Mouse (Mus musculus) cerebellum, adult 2 months (tissue): ENCODE results near the gene Cdc42bpa.

Source experiments
- CTCF ChIP-seq: fragments of 200-500 bp; IDR thresholded peaks from 2 replicates; pipeline ENCODE4 v1.5.1; 2011; ENCODE audit warnings: low read depth, mild to moderate bottlenecking, control low read depth, low read length, moderate library complexity, borderline replicate concordance; ENCODE audit not compliant: insufficient read depth
- POLR2A ChIP-seq: fragments of 200-500 bp; IDR thresholded peaks from 2 replicates; pipeline ENCODE4 v1.6.1; 2011; ENCODE audit warnings: low read length, control low read depth, borderline replicate concordance; ENCODE audit not compliant: insufficient read depth

DNA sequence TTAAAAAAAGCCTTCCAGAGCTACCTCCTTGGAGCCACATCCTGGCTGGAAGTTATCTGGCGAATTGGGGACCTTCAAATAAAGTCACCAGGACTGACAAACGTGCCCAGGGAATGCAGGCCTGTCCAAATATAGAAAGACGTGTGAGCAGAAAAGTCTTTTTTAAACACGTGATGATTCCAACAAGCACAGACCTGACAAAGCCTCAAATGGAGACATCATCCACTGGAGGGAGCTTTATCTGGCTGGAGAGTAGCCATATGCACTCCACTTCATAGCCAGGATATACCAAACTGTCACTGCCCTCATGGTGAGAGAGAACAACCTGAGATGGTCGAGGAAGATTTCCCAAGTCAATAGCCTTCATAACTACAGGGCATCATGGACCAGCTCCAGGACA lies 225.6 kb downstream of the Cdc42bpa start:
- TF ChIP-seq CTCF: no peak
- no peak for TF ChIP-seq POLR2A
